Mouse (Mus musculus) midbrain, embryonic 14.5 days (tissue): ENCODE data around the gene Rogdi. TPM values are rescaled to one million over a fixed set of nuclear protein-coding genes. Genes with fewer than 3 reads are reported as not detected.

Source experiments
- ATAC-seq: fragments of 200-750 bp; cut with Nextera tagmentation; 2 replicates; pipeline ENCODE4 v1.8.0; 2017; ENCODE audit warnings: moderate number of reproducible peaks, moderate library complexity; ENCODE audit not compliant: low FRiP score, low TSS enrichment
- DNase-seq: peaks from one replicate; pipeline ENCODE4 v3.0.0-alpha.2; 2015
- H3K27ac ChIP-seq: fragments of 300-500 bp; sonication (generic); replicated peaks from 2 replicates; pipeline ENCODE4 v1.5.1; 2014; ENCODE audit warnings: mild to moderate bottlenecking, low read depth, low read length, moderate library complexity
- H3K27me3 ChIP-seq: fragments of 300-500 bp; sonication (generic); 2 replicates; pipeline ENCODE4 v1.6.1; 2014; ENCODE audit warnings: low read length, control low read depth, mixed read lengths; ENCODE audit not compliant: control insufficient read depth, insufficient read depth
- H3K36me3 ChIP-seq: fragments of 300-500 bp; sonication (generic); 2 replicates; pipeline ENCODE4 v1.6.1; 2014; ENCODE audit warnings: low read length, control low read depth; ENCODE audit not compliant: control insufficient read depth, insufficient read depth
- H3K4me1 ChIP-seq: fragments of 300-500 bp; sonication (generic); 2 replicates; pipeline ENCODE4 v1.6.1; 2014; ENCODE audit warnings: mild to moderate bottlenecking, antibody characterized with exemption, low read length, control low read depth; ENCODE audit not compliant: control insufficient read depth, insufficient read depth
- H3K4me2 ChIP-seq: fragments of 300-500 bp; sonication (generic); 2 replicates; pipeline ENCODE4 v1.6.1; 2014; ENCODE audit warnings: mild to moderate bottlenecking, low read length, moderate library complexity
- H3K4me3 ChIP-seq: fragments of 300-500 bp; sonication (generic); replicated peaks from 2 replicates; pipeline ENCODE4 v1.5.1; 2014; ENCODE audit warnings: low read depth, low read length
- H3K9ac ChIP-seq: fragments of 300-500 bp; sonication (generic); replicated peaks from 2 replicates; pipeline ENCODE4 v1.6.1; 2014; ENCODE audit warnings: mild to moderate bottlenecking, low read length, moderate library complexity
- H3K9me3 ChIP-seq: fragments of 300-500 bp; sonication (generic); 2 replicates; pipeline ENCODE4 v1.6.1; 2016; ENCODE audit warnings: low read length, control low read depth, mixed read lengths; ENCODE audit not compliant: control insufficient read depth
- WGBS: fragments of 180-500 bp; shearing (Covaris S2); extraction: QIAGEN DNeasy Blood & Tissue Kit; methylation state at CpG from one replicate; pipeline ENCODE4 v1.1.7; 2014; 5-methylcytosine and 5-hydroxymethylcytosine counted together
- polyA plus RNA-seq: library from polyadenylated mRNA; unstranded; fragments of >200 nt; fragmentation: Nextera tagmentation; extraction: Ambion mirVana; gene quantifications from 2 replicates; pipeline ENCODE4 v1.2.1, GENCODE M21; 2014

Gene Rogdi
- 132 and 161 TPM in 2 replicates for polyA plus RNA-seq

GRCm38 (mm10) chr16:5013054-5013838 lies at the start of gene Rogdi:
Gene Rogdi (minus strand): TSS chr16:5013553.
- Histone ChIP-seq H3K27me3 (no peaks in the 10 kb centered on the region), H3K9me3 (no peaks in the 10 kb centered on the region), H3K27ac (peak within 1 kb of the TSS; percentile 80), H3K9ac (peak within 1 kb of the TSS; percentile 69), H3K4me3 (peak within 1 kb of the TSS; percentile 66), H3K4me2 (peak within 1 kb of the TSS; percentile 69), H3K36me3 (peaks cover 50% of the 10 kb centered on the region), H3K4me1 (peaks cover 12% of the 10 kb centered on the region)
- DNase-seq (peak; percentile 99), ATAC-seq (peak; percentile 99)
- WGBS: 1% methylated on average over 63 of the region's 63 CpGs

DNA sequence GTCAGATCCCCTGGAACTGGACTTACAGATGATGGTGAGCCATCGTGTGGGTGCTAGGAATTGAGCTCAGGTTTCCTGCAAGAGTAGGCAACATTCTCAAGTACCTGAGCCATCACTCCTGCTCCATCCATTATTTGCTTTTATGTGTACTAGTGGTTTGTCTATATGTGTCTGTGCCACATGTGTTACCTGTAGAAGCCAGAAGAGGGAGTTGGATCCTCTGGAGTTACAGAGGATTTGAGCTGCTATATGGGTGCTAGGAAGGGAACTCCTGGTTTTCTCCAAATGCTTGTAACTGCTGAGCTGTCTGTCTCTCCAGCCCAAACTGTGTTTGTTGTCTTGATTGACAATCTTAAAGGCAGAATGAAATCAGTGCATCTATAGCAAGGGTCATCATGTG lies 44.8 kb upstream of the Rogdi start:
- DNase-seq (peak; percentile 43), ATAC-seq (no peak)
- peaks cover 62% of the 10 kb centered on the region for H3K36me3 ChIP-seq
- no peak overlapping the region for H3K27ac ChIP-seq
- no peak overlapping the region for H3K4me3 ChIP-seq
- no peak overlapping the region for H3K9ac ChIP-seq
- 86% methylated on average over 1 of the region's 1 CpGs for WGBS
- H3K4me2 ChIP-seq: no peak overlapping the region
- H3K27me3 ChIP-seq: no peaks in the 10 kb centered on the region
- no peaks in the 10 kb centered on the region for H3K9me3 ChIP-seq
- H3K4me1 ChIP-seq: no peaks in the 10 kb centered on the region

- DNase-seq: peak; percentile 83
- peaks cover 18% of the 10 kb centered on the region for H3K4me1 ChIP-seq
- ATAC-seq: peak; percentile 80
- H3K27me3 ChIP-seq: no peaks in the 10 kb centered on the region
- peak overlapping the region; percentile 94 for H3K27ac ChIP-seq
- under 1% methylated on average over 78 of the region's 78 CpGs for WGBS
- no peaks in the 10 kb centered on the region for H3K9me3 ChIP-seq
- H3K4me3 ChIP-seq: peak overlapping the region; percentile 96
- peak overlapping the region; percentile 95 for H3K4me2 ChIP-seq
- H3K36me3 ChIP-seq: peaks cover 39% of the 10 kb centered on the region
- peak overlapping the region; percentile 80 for H3K9ac ChIP-seq
Measured at GRCm38 (mm10) chr16:5050251-5051110, 37.1 kb upstream of the Rogdi start.

GRCm38 (mm10) chr16:5049774-5050234 lies 36.5 kb upstream of the Rogdi start, which contains the start of the genes Glyr1 and Ubn1:
Gene Glyr1 (minus strand): TSS chr16:5049863.
Gene Ubn1 (plus strand): TSS chr16:5050057.
- ATAC-seq: peak; percentile 100
- Histone ChIP-seq H3K9me3 (no peaks in the 10 kb centered on the region), H3K36me3 (peaks cover 38% of the 10 kb centered on the region), H3K4me3 (peak within 1 kb of the TSS; percentile 96), H3K4me2 (peak within 1 kb of the TSS; percentile 95), H3K27ac (peak within 1 kb of the TSS; percentile 94), H3K9ac (peak within 1 kb of the TSS; percentile 86), H3K4me1 (peaks cover 18% of the 10 kb centered on the region), H3K27me3 (no peaks in the 10 kb centered on the region)
- whole genome bisulfite sequencing: 0% methylated on average over 56 of the region's 56 CpGs
- DNase-seq: peak; percentile 100

- peak overlapping the region; percentile 96 for H3K4me3 ChIP-seq
- peak overlapping the region; percentile 91 for H3K27ac ChIP-seq
- H3K4me2 ChIP-seq: peak overlapping the region; percentile 77
- DNase-seq (no peak), ATAC-seq (peak; percentile 46)
- no peaks in the 10 kb centered on the region for H3K27me3 ChIP-seq
- peaks cover 44% of the 10 kb centered on the region for H3K36me3 ChIP-seq
- H3K9me3 ChIP-seq: no peaks in the 10 kb centered on the region
- under 1% methylated on average over 38 of the region's 38 CpGs for WGBS
- H3K9ac ChIP-seq: peak overlapping the region; percentile 86
- H3K4me1 ChIP-seq: peaks cover 18% of the 10 kb centered on the region
Measured at GRCm38 (mm10) chr16:5049182-5049773, 35.9 kb upstream of the Rogdi start.

DNA sequence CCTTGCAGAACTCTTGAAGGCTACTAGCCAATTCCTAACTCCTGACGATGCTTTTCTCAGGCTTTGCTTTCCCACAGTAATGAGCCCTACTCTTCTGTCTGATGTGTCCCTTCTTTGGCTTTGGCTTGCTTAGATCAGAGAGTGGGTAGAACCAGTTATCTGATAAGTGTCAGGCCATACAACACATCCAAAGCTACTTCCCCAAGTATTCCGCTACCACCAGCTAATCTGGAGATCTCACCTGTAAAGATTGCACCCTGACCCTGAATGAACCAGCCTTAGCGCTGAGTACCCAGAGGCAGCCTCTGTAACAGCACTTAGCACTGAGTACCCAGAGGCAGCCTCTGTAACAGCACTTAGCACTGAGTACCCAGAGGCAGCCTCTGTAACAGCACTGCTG lies 32.0 kb upstream of the Rogdi start:
- Histone ChIP-seq H3K9ac (no peak overlapping the region), H3K4me3 (no peak overlapping the region), H3K27ac (no peak overlapping the region), H3K36me3 (peaks cover 74% of the 10 kb centered on the region), H3K9me3 (no peaks in the 10 kb centered on the region), H3K4me2 (no peak overlapping the region), H3K4me1 (peaks cover 10% of the 10 kb centered on the region), H3K27me3 (no peaks in the 10 kb centered on the region)
- DNase-seq: no peak
- WGBS: 100% methylated on average over 3 of the region's 3 CpGs
- no peak for ATAC-seq

DNA sequence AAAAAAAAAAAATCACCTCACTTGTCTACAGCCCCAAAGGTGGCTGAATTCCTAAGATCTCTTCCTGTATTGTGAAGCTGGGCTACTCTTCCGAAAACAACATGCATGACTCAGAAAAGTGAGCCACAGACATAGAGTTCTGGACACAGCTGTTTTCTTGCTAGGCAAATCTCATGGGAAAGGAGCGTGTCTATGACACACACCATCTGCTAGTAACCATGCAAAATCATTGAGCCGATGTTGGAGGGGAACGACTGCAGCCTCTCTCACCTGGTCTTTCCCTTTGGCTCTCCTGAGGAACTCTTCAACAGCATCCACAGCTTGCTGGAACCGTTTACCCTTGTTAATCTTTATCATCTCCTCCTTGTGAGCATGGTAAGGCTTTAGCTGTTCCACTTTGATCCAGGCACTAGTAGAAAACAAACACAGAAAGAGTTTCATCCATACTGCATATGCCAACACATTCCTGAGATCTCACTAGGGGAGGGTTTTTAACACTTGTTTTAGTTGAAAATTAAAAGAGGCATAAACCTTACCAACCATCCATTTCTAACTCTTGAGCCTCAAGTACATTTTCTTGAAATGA lies 23.4 kb upstream of the Rogdi start:
- H3K9me3 ChIP-seq: no peaks in the 10 kb centered on the region
- ATAC-seq (no peak), DNase-seq (no peak)
- H3K4me2 ChIP-seq: no peak overlapping the region
- no peaks in the 10 kb centered on the region for H3K27me3 ChIP-seq
- no peak overlapping the region for H3K4me3 ChIP-seq
- H3K4me1 ChIP-seq: no peaks in the 10 kb centered on the region
- no peak overlapping the region for H3K27ac ChIP-seq
- H3K36me3 ChIP-seq: peaks cover 98% of the 10 kb centered on the region
- 79% methylated on average over 5 of the region's 5 CpGs for WGBS
- no peak overlapping the region for H3K9ac ChIP-seq

DNA sequence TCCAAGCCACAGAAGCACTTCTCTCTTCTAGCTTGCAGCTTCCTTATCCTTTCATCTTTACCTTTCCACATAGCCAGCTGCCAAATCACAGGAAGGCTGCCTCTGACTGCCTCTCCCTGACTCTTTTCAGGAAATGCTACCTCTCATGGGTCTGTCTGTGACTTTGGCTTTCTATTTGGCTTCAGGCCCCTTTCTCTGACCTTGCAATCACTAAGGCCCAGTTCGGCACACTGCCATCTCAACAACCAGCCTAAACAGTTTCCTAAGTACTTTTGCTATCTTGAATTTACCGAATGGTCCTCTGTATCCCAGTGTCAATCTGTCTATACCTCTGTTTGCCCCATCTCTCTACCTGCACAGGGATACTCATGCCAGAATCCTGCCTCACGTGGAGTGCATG lies 22.2 kb upstream of the Rogdi start:
- no peak for ATAC-seq
- H3K9ac ChIP-seq: no peak overlapping the region

More for the DNA sequence above, 22.2 kb upstream of the Rogdi start:
- Histone ChIP-seq H3K9me3 (no peaks in the 10 kb centered on the region), H3K27me3 (no peaks in the 10 kb centered on the region), H3K27ac (no peak overlapping the region), H3K4me3 (no peak overlapping the region), H3K4me1 (no peaks in the 10 kb centered on the region), H3K4me2 (no peak overlapping the region), H3K36me3 (peaks cover 98% of the 10 kb centered on the region)
- no peak for DNase-seq
- 97% methylated on average over 3 of the region's 3 CpGs for WGBS
